Mouse (Mus musculus): Measurements from ENCODE around the gene Bace1. TPM values are rescaled to one million over a fixed set of nuclear protein-coding genes. Genes with fewer than 3 reads are reported as not detected.

Gene Bace1
- total RNA-seq (2023) = 10 to 100 TPM; 13.7 to 15.6 TPM

GRCm38 (mm10) chr9:45838434-45839138, at the start of gene Bace1:
Bace1 (plus strand) TSS chr9:45838580.

GRCm38 (mm10) chr9:45828291-45828963, 10.0 kb upstream of the Bace1 start, which contains the start of gene Cep164:
Cep164 (minus strand) TSS chr9:45828691.

DNA sequence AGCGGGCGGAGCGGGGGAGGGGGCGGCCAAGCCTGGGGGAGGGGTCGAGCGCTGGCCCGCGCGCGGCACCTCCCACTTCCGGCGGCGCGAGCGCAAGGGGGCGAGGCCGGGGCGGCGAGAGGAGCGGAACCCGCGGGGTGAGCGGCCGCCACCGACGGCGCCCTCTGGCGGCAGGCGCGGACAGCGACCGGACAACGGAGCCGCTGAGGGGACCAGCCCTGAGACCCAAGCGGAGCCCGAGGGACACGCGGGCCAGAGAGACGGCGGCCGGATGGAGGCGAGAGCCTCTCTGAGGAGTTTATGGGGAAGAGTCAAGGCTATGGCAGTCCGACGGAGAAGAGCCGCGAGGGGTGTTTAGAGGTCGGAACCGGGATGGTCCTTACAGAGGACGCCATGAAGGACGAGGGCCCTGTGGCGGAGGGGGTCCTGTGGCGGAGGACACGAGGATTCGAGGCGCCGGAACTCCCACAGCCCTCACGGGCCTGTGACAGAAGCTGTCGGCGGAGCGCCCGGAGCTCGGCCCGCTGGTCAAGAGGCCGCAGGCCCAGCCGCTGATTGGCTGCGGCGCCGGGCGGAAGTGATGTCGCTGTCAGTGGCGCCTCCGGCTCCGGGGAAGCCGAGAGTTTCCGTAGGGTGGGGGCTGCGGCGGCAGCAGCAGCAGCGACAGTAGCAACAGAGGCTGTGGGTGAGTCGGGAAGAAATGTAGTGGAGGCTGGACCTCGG, 68.1 kb downstream of the Bace1 start, which contains the start of the genes Pcsk7 and Rnf214:
Gene Pcsk7 (plus strand): TSS at position 143 of the 723 bp plus-strand sequence.
Gene Rnf214 (minus strand): TSS at position 557 of the 723 bp plus-strand sequence.

Other genes with a start within 250 kb of the Bace1 start
- gene Cep164, start 9.9 kb upstream of the Bace1 start, total RNA-seq (2023) = 10 to 100 TPM; 19.0 to 23.4 TPM
- 10 to 100 TPM; 48.0 to 61.4 TPM for gene Pcsk7, start 67.9 kb downstream of the Bace1 start, total RNA-seq (2023)
- gene Rnf214, start 68.3 kb downstream of the Bace1 start, total RNA-seq (2023) = 10 to 100 TPM; 30.2 to 32.8 TPM
- under 1 TPM; 0.31 to 0.77 TPM for gene Tagln, start 97.5 kb downstream of the Bace1 start, total RNA-seq (2023)
- gene Sidt2, start 116.7 kb downstream of the Bace1 start, total RNA-seq (2023) = 100 to 1,000 TPM; 176 to 188 TPM
- gene Pafah1b2, start 174.1 kb downstream of the Bace1 start, total RNA-seq (2023) = 10 to 100 TPM; 51.8 to 52.0 TPM
- gene Sik3, start 174.2 kb downstream of the Bace1 start, total RNA-seq (2023) = 10 to 100 TPM; 50.4 to 52.8 TPM